7 mouse cellular contexts compared by ENCODE assay signal in the genomic region with DNA sequence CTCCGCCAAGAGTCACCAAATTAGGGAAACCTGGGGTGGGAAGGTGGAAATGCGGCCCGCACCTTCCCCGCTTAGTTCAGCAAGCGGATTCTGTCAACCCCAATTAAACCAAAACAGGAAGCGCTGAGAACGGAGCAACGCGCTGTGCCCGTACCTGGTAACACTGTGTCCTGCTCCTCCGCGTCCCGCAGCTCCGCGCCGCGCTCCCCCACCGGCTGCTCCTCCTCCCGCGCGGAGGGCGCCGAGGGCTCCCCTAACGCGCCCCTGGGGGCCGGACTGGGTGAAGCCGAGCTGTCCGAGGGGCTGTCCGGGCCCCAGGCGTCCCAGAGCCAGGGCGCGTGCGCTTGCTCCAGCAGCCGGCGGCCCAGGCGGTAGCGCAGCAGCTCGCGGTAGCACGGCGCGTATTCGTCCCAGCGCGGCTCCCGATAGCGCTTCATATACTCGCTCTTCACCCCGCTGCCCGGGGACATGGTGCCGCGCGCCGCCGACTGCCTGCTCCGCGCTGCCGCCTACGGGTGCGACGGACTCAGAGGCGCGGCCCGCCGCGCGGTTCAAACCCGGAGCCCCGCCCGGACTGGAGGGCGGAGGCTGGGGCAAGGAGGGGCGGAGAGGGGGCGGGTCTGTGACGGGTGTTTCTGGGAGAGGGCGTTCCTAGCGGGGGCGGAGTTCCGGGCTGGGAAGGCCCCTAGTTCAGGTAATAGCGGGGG. TPM values are rescaled to one million over a fixed set of nuclear protein-coding genes. Genes with fewer than 3 reads are reported as not detected.
DNase-seq lines count a peak whose midpoint lies in the region; ATAC-seq lines count a peak whose summit lies in the region.

No protein-coding gene starts in this region.

- peak overlapping the region; percentile 93 for H3K4me2 ChIP-seq in embryonic facial prominence, embryonic 12.5 days (replicated peaks)
- H3K4me2 ChIP-seq in limb, embryonic 11.5 days (ENCODE audit: low read depth, severe bottlenecking): peak overlapping the region; percentile 92
- H3K4me2 ChIP-seq in midbrain, embryonic 14.5 days (ENCODE audit: low read length): peak overlapping the region; percentile 85

- WGBS in embryonic facial prominence, embryonic 12.5 days: under 1% methylated on average over 78 of the region's 79 CpGs
- under 1% methylated on average over 79 of the region's 79 CpGs for WGBS in limb, embryonic 11.5 days
- under 1% methylated on average over 78 of the region's 79 CpGs for WGBS in midbrain, embryonic 14.5 days

- peak overlapping the region; percentile 95 for H3K4me3 ChIP-seq in embryonic facial prominence, embryonic 12.5 days
- peak overlapping the region; percentile 97 for H3K4me3 ChIP-seq in limb, embryonic 11.5 days (ENCODE audit: low read depth, low read length)
- H3K4me3 ChIP-seq in midbrain, embryonic 14.5 days (replicated peaks; ENCODE audit: low read depth, low read length): peak overlapping the region; percentile 78

- DNase-seq in adrenal gland, postnatal 25 days: peak; percentile 95
- DNase-seq in heart, adult 11 months: peak; percentile 98
- peak; percentile 91 for DNase-seq in kidney, adult 18-20 months
- DNase-seq in limb, embryonic 11.5 days (ENCODE audit: low spot score): peak; percentile 96
- DNase-seq in midbrain, embryonic 14.5 days: peak; percentile 95
- DNase-seq in spleen, adult 18-20 months: peak; percentile 88 to 93

- H3K9ac ChIP-seq in embryonic facial prominence, embryonic 12.5 days: peak overlapping the region; percentile 82
- H3K9ac ChIP-seq in limb, embryonic 11.5 days (ENCODE audit: low read length): peak overlapping the region; percentile 68
- peak overlapping the region; percentile 84 for H3K9ac ChIP-seq in midbrain, embryonic 14.5 days (replicated peaks; ENCODE audit: low read length)

- peak overlapping the region; percentile 77 for H3K27ac ChIP-seq in embryonic facial prominence, embryonic 12.5 days
- H3K27ac ChIP-seq in limb, embryonic 11.5 days (replicated peaks; ENCODE audit: low read depth, low read length): no peak overlapping the region; the same call in 1 of the 2 replicates
- H3K27ac ChIP-seq in midbrain, embryonic 14.5 days (replicated peaks; ENCODE audit: low read depth, low read length): peak overlapping the region; percentile 83

- H3K4me1 ChIP-seq in embryonic facial prominence, embryonic 12.5 days: peaks cover 9% of the 10 kb centered on the region; the same call in 1 of the 2 replicates
- peaks cover 5% of the 10 kb centered on the region for H3K4me1 ChIP-seq in limb, embryonic 11.5 days (ENCODE audit: control insufficient read depth, insufficient read depth, low read length)
- peaks cover 6% of the 10 kb centered on the region; the same call in 1 of the 2 replicates for H3K4me1 ChIP-seq in midbrain, embryonic 14.5 days (ENCODE audit: control insufficient read depth, insufficient read depth, low read length)

- ATAC-seq in embryonic facial prominence, embryonic 12.5 days (ENCODE audit: insufficient number of reproducible peaks, insufficient read depth, low FRiP score, low TSS enrichment): peak; percentile 88
- ATAC-seq in limb, embryonic 11.5 days (ENCODE audit: insufficient number of reproducible peaks, low FRiP score, low TSS enrichment, low read depth): peak; percentile 94
- ATAC-seq in midbrain, embryonic 14.5 days (ENCODE audit: low FRiP score, low TSS enrichment): peak; percentile 94

- H3K9me3 ChIP-seq in embryonic facial prominence, embryonic 12.5 days: no peaks in the 10 kb centered on the region; the same call in 1 of the 2 replicates
- H3K9me3 ChIP-seq in limb, embryonic 11.5 days (ENCODE audit: control insufficient read depth, low read length): no peaks in the 10 kb centered on the region
- H3K9me3 ChIP-seq in midbrain, embryonic 14.5 days (ENCODE audit: control insufficient read depth, low read length): no peaks in the 10 kb centered on the region

- peaks cover 9% of the 10 kb centered on the region for H3K27me3 ChIP-seq in embryonic facial prominence, embryonic 12.5 days
- H3K27me3 ChIP-seq in limb, embryonic 11.5 days (ENCODE audit: control insufficient read depth, insufficient read depth, low read length): peaks cover 9% of the 10 kb centered on the region; the same call in 1 of the 2 replicates
- H3K27me3 ChIP-seq in midbrain, embryonic 14.5 days (ENCODE audit: control insufficient read depth, insufficient read depth, low read length): 0 out of 2 replicates have a peak, but pooled peaks cover 4% of the 10 kb centered on the region

- no peaks in the 10 kb centered on the region for H3K36me3 ChIP-seq in embryonic facial prominence, embryonic 12.5 days
- no peaks in the 10 kb centered on the region for H3K36me3 ChIP-seq in limb, embryonic 11.5 days (ENCODE audit: control insufficient read depth, insufficient read depth, low read length)
- H3K36me3 ChIP-seq in midbrain, embryonic 14.5 days (ENCODE audit: control insufficient read depth, insufficient read depth, low read length): no peaks in the 10 kb centered on the region

RNA-seq across cellular contexts. Expression of gene Ccsap, which starts 0.9 kb away (rescaled TPM):
- 2.7 and 4.4 TPM in 2 replicates for total RNA-seq in adrenal gland, postnatal 25 days (2021)
- polyA plus RNA-seq in embryonic facial prominence, embryonic 12.5 days (2016; fragmentation: Nextera tagmentation; extraction: Ambion mirVana): 7.1 and 7.4 TPM in 2 replicates
- polyA plus RNA-seq in limb, embryonic 11.5 days (2014; fragmentation: Nextera tagmentation; extraction: Ambion mirVana): 6.3 and 7.3 TPM in 2 replicates
- polyA plus RNA-seq in midbrain, embryonic 14.5 days (2014; fragmentation: Nextera tagmentation; extraction: Ambion mirVana): 4.5 and 4.6 TPM in 2 replicates

RNA-seq across cellular contexts. Expression of gene Acta1, which starts 35.5 kb away (rescaled TPM):
- 1.5 TPM in 1 of 2 replicates, not detected in the other for total RNA-seq in adrenal gland, postnatal 25 days (2021)
- polyA plus RNA-seq in embryonic facial prominence, embryonic 12.5 days (2016; fragmentation: Nextera tagmentation; extraction: Ambion mirVana): 53.1 and 82.4 TPM in 2 replicates
- 12.0 and 13.5 TPM in 2 replicates for polyA plus RNA-seq in limb, embryonic 11.5 days (2014; fragmentation: Nextera tagmentation; extraction: Ambion mirVana)
- polyA plus RNA-seq in midbrain, embryonic 14.5 days (2014; fragmentation: Nextera tagmentation; extraction: Ambion mirVana): 3.7 and 5.5 TPM in 2 replicates

RNA-seq across cellular contexts. Expression of gene Rab4a, which starts 53.3 kb away (rescaled TPM):
- 23.6 and 24.6 TPM in 2 replicates for total RNA-seq in adrenal gland, postnatal 25 days (2021)
- polyA plus RNA-seq in embryonic facial prominence, embryonic 12.5 days (2016; fragmentation: Nextera tagmentation; extraction: Ambion mirVana): 50.3 and 55.9 TPM in 2 replicates
- 54.6 and 54.8 TPM in 2 replicates for polyA plus RNA-seq in limb, embryonic 11.5 days (2014; fragmentation: Nextera tagmentation; extraction: Ambion mirVana)
- polyA plus RNA-seq in midbrain, embryonic 14.5 days (2014; fragmentation: Nextera tagmentation; extraction: Ambion mirVana): 69.8 and 75.8 TPM in 2 replicates
